Mouse (Mus musculus) urinary bladder, postnatal 4 days (tissue): ENCODE measurements around the gene Itga11.
"Not testable (repeated sequence)": the region's sequence is repeated elsewhere in the genome, so short reads cannot be mapped to it uniquely, and the experiment has no call there.

Experiments
- DNase-seq, 2 experiments: peaks; one replicate each; pipeline ENCODE4 v3.0.0; 2021 to 2022; ENCODE audit warnings: low spot score in 2 of 2

The Itga11 gene

GRCm38 (mm10) chr9:62817828-62818614 is 140.4 kb downstream of the Itga11 start:
- peak in 1 of 2 experiments; percentile 32 for DNase-seq

GRCm38 (mm10) chr9:62819494-62819893 is 141.9 kb downstream of the Itga11 start:
- DNase-seq = no peak

GRCm38 (mm10) chr9:62819910-62820309 is 142.3 kb downstream of the Itga11 start:
- DNase-seq = not testable (repeated sequence)

GRCm38 (mm10) chr9:62820829-62821228 is 143.2 kb downstream of the Itga11 start:
- no peak for DNase-seq

GRCm38 (mm10) chr9:62821811-62822210 is 144.2 kb downstream of the Itga11 start:
- DNase-seq = no peak

GRCm38 (mm10) chr9:62825791-62826393 is 148.3 kb downstream of the Itga11 start:
- DNase-seq = no peak

- DNase-seq = no peak
Observed at GRCm38 (mm10) chr9:62826456-62826855, 148.8 kb downstream of the Itga11 start.

GRCm38 (mm10) chr9:62827939-62828652 is 150.5 kb downstream of the Itga11 start:
- no peak for DNase-seq

- DNase-seq = peak; percentile 95 to 96
Observed at GRCm38 (mm10) chr9:62828662-62829086, 151.0 kb downstream of the Itga11 start.

GRCm38 (mm10) chr9:62829877-62830276 is 152.3 kb downstream of the Itga11 start:
- DNase-seq = no peak
